Mouse (Mus musculus) MEL (cell line): Measurements from ENCODE around the gene Drg2. TPM values are rescaled to one million over a fixed set of nuclear protein-coding genes. Genes with fewer than 3 reads are reported as not detected.
A peak's percentile ranks its signal among the peaks of the same experiment; 100 is the strongest.

ENCODE experiments used
- DNase-seq: peaks from one replicate; pipeline ENCODE4 v3.0.0; 2011; ENCODE audit warnings: low read depth, low spot score
- H3K27ac ChIP-seq: 2 replicates; pipeline ENCODE4 v1.5.1; 2012; ENCODE audit warnings: low read depth, mild to moderate bottlenecking, control low read depth, low read length, moderate library complexity; ENCODE audit not compliant: control insufficient read depth
- H3K27me3 ChIP-seq, 2 experiments: fragments of 150-350 bp in 1 of 2; sonication (generic) in 1 of 2; 2 replicates each; pipeline ENCODE4 v1.6.1; 2012; ENCODE audit warnings: low read length in 2 of 2, mild to moderate bottlenecking in 2 of 2, improper control_type of control experiment in 1 of 2, moderate library complexity in 1 of 2; ENCODE audit not compliant: insufficient read depth in 2 of 2, control insufficient read depth in 1 of 2
- H3K36me3 ChIP-seq, 2 experiments: 2 replicates each; pipeline ENCODE4 v1.6.1; 2012 to 2014; ENCODE audit warnings: low read length in 2 of 2, improper control_type of control experiment in 1 of 2, inconsistent platforms in 1 of 2, mild to moderate bottlenecking in 1 of 2; ENCODE audit not compliant: insufficient read depth in 2 of 2, control insufficient read depth in 1 of 2
- H3K4me1 ChIP-seq, 2 experiments: fragments of 150-350 bp in 1 of 2; sonication (generic) in 1 of 2; 2 replicates each; pipeline ENCODE4 v1.6.1; 2012; ENCODE audit warnings: low read length in 2 of 2, improper control_type of control experiment in 1 of 2, mild to moderate bottlenecking in 1 of 2; ENCODE audit not compliant: insufficient read depth in 2 of 2, control insufficient read depth in 1 of 2
- H3K4me3 ChIP-seq, 2 experiments: fragments of 150-350 bp in 1 of 2; sonication (generic) in 1 of 2; 2 replicates each; pipeline ENCODE4 v1.5.1; 2012; ENCODE audit warnings: low read depth in 2 of 2, low read length in 2 of 2, mild to moderate bottlenecking in 2 of 2, moderate library complexity in 2 of 2, control low read depth in 1 of 2, improper control_type of control experiment in 1 of 2; ENCODE audit not compliant: control insufficient read depth in 1 of 2, insufficient read depth in 1 of 2
- H3K79me2 ChIP-seq: 2 replicates; pipeline ENCODE4 v1.6.1; 2012; ENCODE audit warnings: mild to moderate bottlenecking, low read length, moderate library complexity; ENCODE audit not compliant: control insufficient read depth, poor library complexity, insufficient read depth
- H3K9ac ChIP-seq: 2 replicates; pipeline ENCODE4 v1.6.1; 2012; ENCODE audit warnings: low read depth, mild to moderate bottlenecking, control low read depth, low read length, moderate library complexity; ENCODE audit not compliant: control insufficient read depth, poor library complexity, severe bottlenecking
- H3K9me3 ChIP-seq: fragments of 150-350 bp; sonication (generic); replicated peaks from 2 replicates; pipeline ENCODE4 v1.6.1; 2012; ENCODE audit warnings: mild to moderate bottlenecking, low read length, improper control_type of control experiment, moderate library complexity; ENCODE audit not compliant: insufficient read depth
- CHD1 ChIP-seq: IDR thresholded peaks from 2 replicates; pipeline ENCODE4 v1.6.1; 2012; ENCODE audit warnings: low read depth, mild to moderate bottlenecking, inconsistent platforms, low read length, improper control_type of control experiment
- CTCF ChIP-seq, 3 experiments: IDR thresholded peaks in 2 of 3; conservative IDR thresholded peaks in 1 of 3; 2 replicates each; pipeline ENCODE4 v1.5.1; 2011 to 2012; ENCODE audit warnings: low read length in 3 of 3, low read depth in 2 of 3, mild to moderate bottlenecking in 2 of 3, improper control_type of control experiment in 1 of 3, inconsistent platforms in 1 of 3, mixed read lengths in 1 of 3, moderate library complexity in 1 of 3; ENCODE audit not compliant: control insufficient read depth in 1 of 3, insufficient read depth in 1 of 3, poor library complexity in 1 of 3, severe bottlenecking in 1 of 3
- ETS1 ChIP-seq: IDR thresholded peaks from 2 replicates; pipeline ENCODE4 v1.6.1; 2012; ENCODE audit warnings: low read depth, mild to moderate bottlenecking, inconsistent platforms, low read length, improper control_type of control experiment, moderate library complexity
- KAT2A ChIP-seq: conservative IDR thresholded peaks from 2 replicates; pipeline ENCODE4 v1.6.1; 2012; ENCODE audit warnings: low read depth, low read length, improper control_type of control experiment, inconsistent platforms
- MAFK ChIP-seq: IDR thresholded peaks from 2 replicates; pipeline ENCODE4 v1.6.1; 2011; ENCODE audit warnings: low read depth, mild to moderate bottlenecking, low read length, improper control_type of control experiment, borderline replicate concordance
- MEF2A ChIP-seq: IDR thresholded peaks from 2 replicates; pipeline ENCODE4 v1.6.1; 2014; ENCODE audit warnings: low read depth, mild to moderate bottlenecking, inconsistent platforms, low read length, improper control_type of control experiment; ENCODE audit not compliant: poor library complexity, insufficient replicate concordance, severe bottlenecking; ENCODE audit errors: extremely low read depth
- MXI1 ChIP-seq: IDR thresholded peaks from 2 replicates; pipeline ENCODE4 v1.6.1; 2011; ENCODE audit warnings: mild to moderate bottlenecking, low read depth, low read length, improper control_type of control experiment
- MYB ChIP-seq: IDR thresholded peaks from 2 replicates; pipeline ENCODE4 v1.6.1; 2011; ENCODE audit warnings: mild to moderate bottlenecking, low read depth, low read length, improper control_type of control experiment
- NRF1 ChIP-seq: IDR thresholded peaks from 2 replicates; pipeline ENCODE4 v1.6.1; 2014; ENCODE audit warnings: low read depth, mild to moderate bottlenecking, inconsistent platforms, low read length, improper control_type of control experiment, moderate library complexity; ENCODE audit not compliant: poor library complexity, insufficient read depth, severe bottlenecking
- POLR2A ChIP-seq, 2 experiments: IDR thresholded peaks; 2 replicates each; pipeline ENCODE4 v1.6.1; 2011 to 2012; ENCODE audit warnings: low read length in 2 of 2, mild to moderate bottlenecking in 2 of 2, control low read depth in 1 of 2, improper control_type of control experiment in 1 of 2, low read depth in 1 of 2, moderate library complexity in 1 of 2; ENCODE audit not compliant: control insufficient read depth in 1 of 2, insufficient read depth in 1 of 2, poor library complexity in 1 of 2
- POLR2AphosphoS2 ChIP-seq: IDR thresholded peaks from 2 replicates; pipeline ENCODE4 v1.6.1; 2011; ENCODE audit warnings: low read length, improper control_type of control experiment
- POLR2AphosphoS5 ChIP-seq: IDR thresholded peaks from 2 replicates; pipeline ENCODE4 v1.6.1; 2012; ENCODE audit warnings: low read depth, borderline replicate concordance, mild to moderate bottlenecking, inconsistent platforms, low read length, moderate library complexity, mixed read lengths
- RAD21 ChIP-seq: IDR thresholded peaks from 2 replicates; pipeline ENCODE4 v1.6.1; 2011; ENCODE audit warnings: mild to moderate bottlenecking, low read depth, low read length, improper control_type of control experiment
- RCOR1 ChIP-seq: IDR thresholded peaks from 2 replicates; pipeline ENCODE4 v1.6.1; 2012; ENCODE audit warnings: low read depth, mild to moderate bottlenecking, inconsistent platforms, low read length, improper control_type of control experiment
- SIN3A ChIP-seq: IDR thresholded peaks from 2 replicates; pipeline ENCODE4 v1.6.1; 2012; ENCODE audit warnings: low read length, improper control_type of control experiment, inconsistent platforms
- TAL1 ChIP-seq: IDR thresholded peaks from 2 replicates; pipeline ENCODE4 v1.6.1; 2012; ENCODE audit warnings: mild to moderate bottlenecking, inconsistent platforms, low read length, moderate library complexity, mixed read lengths
- TBP ChIP-seq: IDR thresholded peaks from 2 replicates; pipeline ENCODE4 v1.8.0; 2011; ENCODE audit warnings: low read depth, low read length, improper control_type of control experiment
- TCF12 ChIP-seq: IDR thresholded peaks from 2 replicates; pipeline ENCODE4 v1.6.1; 2014; ENCODE audit warnings: low read depth, mild to moderate bottlenecking, inconsistent platforms, low read length, improper control_type of control experiment, moderate library complexity
- USF1 ChIP-seq: IDR thresholded peaks from 2 replicates; pipeline ENCODE4 v1.6.1; 2014; ENCODE audit warnings: low read depth, mild to moderate bottlenecking, inconsistent platforms, low read length, improper control_type of control experiment, moderate library complexity
- ZC3H11A ChIP-seq: IDR thresholded peaks from 2 replicates; pipeline ENCODE4 v1.6.1; 2012; ENCODE audit warnings: low read depth, mild to moderate bottlenecking, inconsistent platforms, low read length, improper control_type of control experiment
- ZMIZ1 ChIP-seq: IDR thresholded peaks from 2 replicates; pipeline ENCODE4 v1.6.1; 2012; ENCODE audit warnings: low read depth, mild to moderate bottlenecking, inconsistent platforms, low read length, improper control_type of control experiment, moderate library complexity
- polyA plus RNA-seq, 2 experiments: library from polyadenylated mRNA; stranded (reverse) in 1 of 2; unstranded in 1 of 2; fragments of >175 nt in 1 of 2; fragments of >200 nt in 1 of 2; gene quantifications; 2 replicates each; pipeline versions ENCODE4 v1.2.1 to v1.2.4; 2012; ENCODE audit warnings: low replicate concordance in 2 of 2, low read depth in 1 of 2; ENCODE audit not compliant: insufficient read length in 2 of 2, insufficient read depth in 1 of 2, missing spikeins in 1 of 2
- total RNA-seq: library from RNA; depleted of rRNA; stranded (reverse); fragments of 300-350 nt; gene quantifications from 2 replicates; pipeline ENCODE4 v1.2.3, GENCODE M21; 2012

Drg2 gene
- total and polyA plus RNA-seq, 3 experiments = 121 to 214 (median 133) TPM

- TF ChIP-seq TCF12 = peak; percentile 73
Observed at GRCm38 (mm10) chr11:60508950-60509349, 54.6 kb downstream of the Drg2 start (continued).

- Histone ChIP-seq H3K4me3 (peak overlapping the region; percentile 15 to 48; a peak in 3 of 4 replicates), H3K4me1 (peaks cover 0 to 14% of the 10 kb centered on the region in 2 experiments; a peak in 2 of 4 replicates), H3K9me3 (no peaks in the 10 kb centered on the region), H3K9ac (peak overlapping the region; percentile 39; the same call in 1 of the 2 replicates), H3K27me3 (peaks cover 6 to 15% of the 10 kb centered on the region in 2 experiments; a peak in 3 of 4 replicates), H3K36me3 (0 out of 4 replicates have a peak, but pooled peaks cover 0 to 3% of the 10 kb centered on the region in 2 experiments), H3K27ac (no peak overlapping the region), H3K79me2 (no peaks in the 10 kb centered on the region)
- TF ChIP-seq POLR2AphosphoS5 = no peak
- TF ChIP-seq ZC3H11A = no peak
- TF ChIP-seq TBP = no peak
- TF ChIP-seq ZMIZ1 = no peak
- no peak for TF ChIP-seq RAD21
- TF ChIP-seq MEF2A = no peak
- no peak for TF ChIP-seq ETS1
- TF ChIP-seq TAL1 = no peak
- TF ChIP-seq CTCF (IDR thresholded peaks at IDR 0.05 in 2 of 3, conservative IDR thresholded peaks at IDR 0.05 in 1 of 3; ENCODE audit: control insufficient read depth in 1 of 3, insufficient read depth in 1 of 3, low read depth in 2 of 3, low read length in 3 of 3, poor library complexity in 1 of 3, severe bottlenecking in 1 of 3) = no peak
- TF ChIP-seq USF1 = no peak
- no peak for TF ChIP-seq MXI1
- no peak for TF ChIP-seq POLR2AphosphoS2
- TF ChIP-seq POLR2A (IDR thresholded peaks at IDR 0.05; ENCODE audit: control insufficient read depth in 1 of 2, insufficient read depth in 1 of 2, low read depth in 1 of 2, low read length in 2 of 2, poor library complexity in 1 of 2) = no peak
- no peak for TF ChIP-seq MAFK
- TF ChIP-seq NRF1 = no peak
- no peak for TF ChIP-seq MYB
- no peak for TF ChIP-seq KAT2A
- TF ChIP-seq RCOR1 = no peak
- TF ChIP-seq SIN3A = no peak
- no peak for TF ChIP-seq CHD1
- DNase-seq = peak; percentile 29
Observed at GRCm38 (mm10) chr11:60509500-60509899, 55.1 kb downstream of the Drg2 start.
